Mouse (Mus musculus) myocyte (in vitro differentiated cells): ENCODE measurements around the gene Pdcd4.
"Not testable (repeated sequence)": the region's sequence is repeated elsewhere in the genome, so short reads cannot be mapped to it uniquely, and the experiment has no call there.

Experiments
- CEBPB ChIP-seq: IDR thresholded peaks from 2 replicates; pipeline ENCODE4 v1.6.1; 2011; ENCODE audit warnings: mild to moderate bottlenecking, moderate library complexity; ENCODE audit not compliant: poor library complexity, insufficient read depth, severe bottlenecking
- E2F4 ChIP-seq: IDR thresholded peaks from one replicate; pipeline ENCODE4 v1.6.1; 2011; ENCODE audit warnings: mild to moderate bottlenecking, control low read depth, moderate library complexity; ENCODE audit not compliant: insufficient read depth
- MAX ChIP-seq: IDR thresholded peaks from one replicate; pipeline ENCODE4 v1.6.1; 2011; ENCODE audit warnings: low read depth, mild to moderate bottlenecking, control low read depth
- MYOD1 ChIP-seq, 3 experiments: IDR thresholded peaks; one replicate each; pipeline ENCODE4 v1.6.1; 2011; ENCODE audit warnings: control low read depth in 2 of 3, low read depth in 2 of 3, mild to moderate bottlenecking in 2 of 3, moderate library complexity in 1 of 3; ENCODE audit not compliant: insufficient read length in 2 of 3, control insufficient read depth in 1 of 3
- MYOG ChIP-seq, 3 experiments: IDR thresholded peaks; one replicate each; pipeline ENCODE4 v1.6.1; 2011; ENCODE audit warnings: control low read depth in 2 of 3, low read depth in 2 of 3, mild to moderate bottlenecking in 2 of 3; ENCODE audit not compliant: insufficient read length in 2 of 3, control insufficient read depth in 1 of 3, insufficient read depth in 1 of 3
- POLR2A ChIP-seq: IDR thresholded peaks from one replicate; pipeline ENCODE4 v1.6.1; 2011; ENCODE audit warnings: low read depth, mild to moderate bottlenecking, control low read depth, moderate library complexity; ENCODE audit not compliant: insufficient read length
- POLR2AphosphoS2 ChIP-seq: IDR thresholded peaks from one replicate; pipeline ENCODE4 v1.6.1; 2011; ENCODE audit warnings: low read depth, control low read depth; ENCODE audit not compliant: insufficient read length
- SRF ChIP-seq: IDR thresholded peaks from one replicate; pipeline ENCODE4 v1.6.1; 2011; ENCODE audit warnings: low read depth; ENCODE audit not compliant: control insufficient read depth, insufficient read length
- TCF12 ChIP-seq: IDR thresholded peaks from one replicate; pipeline ENCODE4 v1.6.1; 2011; ENCODE audit warnings: mild to moderate bottlenecking, control low read depth; ENCODE audit not compliant: poor library complexity, insufficient read depth, severe bottlenecking
- USF1 ChIP-seq: IDR thresholded peaks from one replicate; pipeline ENCODE4 v1.6.1; 2011; ENCODE audit warnings: low read depth, mild to moderate bottlenecking, control low read depth, moderate library complexity

DNA sequence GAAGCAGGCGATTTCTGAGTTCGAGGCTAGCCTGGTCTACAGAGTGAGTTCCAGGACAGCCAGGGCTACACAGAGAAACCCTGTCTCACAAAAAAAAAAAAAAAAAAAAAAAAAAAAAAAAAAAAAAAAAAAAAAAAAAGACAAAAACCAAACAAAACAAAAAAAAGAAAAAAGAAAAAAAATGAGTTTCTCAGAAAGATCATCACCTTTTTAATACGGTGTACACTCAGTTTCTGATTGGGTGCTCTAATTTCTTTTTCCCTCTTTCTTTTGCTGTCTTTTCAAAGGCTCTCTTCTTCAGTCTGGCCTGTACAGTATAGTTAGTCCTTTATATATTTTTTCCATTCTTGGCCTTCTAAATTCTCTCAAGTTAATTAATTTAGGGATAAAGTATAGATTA lies 72.3 kb downstream of the Pdcd4 start:
- TF ChIP-seq E2F4; POLR2A; MYOG (IDR thresholded peaks at IDR 0.05; ENCODE audit: control insufficient read depth in 1 of 3, insufficient read depth in 1 of 3, insufficient read length in 2 of 3, low read depth in 2 of 3); USF1; TCF12; MAX; POLR2AphosphoS2; MYOD1 (IDR thresholded peaks at IDR 0.05; ENCODE audit: control insufficient read depth in 1 of 3, insufficient read length in 2 of 3, low read depth in 2 of 3); SRF; CEBPB: not testable (repeated sequence)
